In the genomic region with DNA sequence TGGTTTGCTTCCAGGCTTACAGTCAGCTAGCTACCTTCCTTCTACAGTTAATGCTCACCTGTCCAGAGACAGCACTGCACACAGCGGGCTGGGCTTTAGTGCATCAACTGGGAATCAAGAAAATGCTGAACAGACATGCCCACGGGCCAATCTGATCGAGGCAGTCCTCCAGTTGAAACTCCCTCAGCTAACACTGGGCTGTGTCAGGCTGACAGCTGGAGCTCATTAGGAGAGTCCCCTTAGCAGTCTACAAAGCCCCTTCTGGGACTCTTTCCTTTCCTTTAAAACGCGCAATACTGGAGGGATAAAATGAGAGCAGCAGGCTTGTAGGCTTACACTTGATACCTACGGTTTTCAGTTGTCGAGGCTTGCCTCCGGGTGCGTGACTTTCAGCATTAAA, we compare ENCODE assay signal across 11 mouse cellular contexts. TPM values are rescaled to one million over a fixed set of nuclear protein-coding genes. Genes with fewer than 3 reads are reported as not detected.
A peak's percentile ranks its signal among the peaks of the same experiment; 100 is the strongest.
DNase-seq lines count a peak whose midpoint lies in the region; ATAC-seq and TF ChIP-seq lines count a peak whose summit lies in the region.
"Had no signal": no experiment of that assay in that cellular context is flagged by ENCODE, and none has a peak within 500 bp of the region (broad histone marks: within the 10 kb centered on the region; RNA-seq: fewer than 3 reads in every experiment).

No protein-coding gene starts in this region.

- H3K27ac ChIP-seq in hindbrain, embryonic 10.5 days, result no peak overlapping the region
- H3K27ac ChIP-seq in hindbrain, postnatal 0 days, result no peak overlapping the region
- peak overlapping the region; percentile 44; the same call in 1 of the 2 replicates for H3K27ac ChIP-seq in embryonic facial prominence, embryonic 10.5 days (replicated peaks)
- peak overlapping the region; percentile 86 for H3K27ac ChIP-seq in limb, embryonic 12.5 days
- no peak overlapping the region for H3K27ac ChIP-seq in thymus, adult 2 months (ENCODE audit: control insufficient read depth, insufficient read depth, low read length)
- H3K27ac ChIP-seq: liver, embryonic 12.5 days had no signal

- no peaks in the 10 kb centered on the region for H3K36me3 ChIP-seq in hindbrain, embryonic 10.5 days
- H3K36me3 ChIP-seq in hindbrain, postnatal 0 days (ENCODE audit: insufficient read depth, low read length), result no peaks in the 10 kb centered on the region
- no peaks in the 10 kb centered on the region for H3K36me3 ChIP-seq in embryonic facial prominence, embryonic 10.5 days (replicated peaks)
- no peaks in the 10 kb centered on the region for H3K36me3 ChIP-seq in limb, embryonic 12.5 days
- H3K36me3 ChIP-seq in thymus, adult 2 months (ENCODE audit: control insufficient read depth, insufficient read depth, low read length), result no peaks in the 10 kb centered on the region
- H3K36me3 ChIP-seq: liver, embryonic 12.5 days had no signal

- no peaks in the 10 kb centered on the region for H3K9me3 ChIP-seq in hindbrain, embryonic 10.5 days
- no peaks in the 10 kb centered on the region for H3K9me3 ChIP-seq in hindbrain, postnatal 0 days (ENCODE audit: low read length)
- H3K9me3 ChIP-seq in embryonic facial prominence, embryonic 10.5 days, result no peaks in the 10 kb centered on the region
- no peaks in the 10 kb centered on the region for H3K9me3 ChIP-seq in limb, embryonic 12.5 days
- H3K9me3 ChIP-seq: liver, embryonic 12.5 days had no signal

- no peak for TF ChIP-seq POLR2A in thymus, adult 2 months (IDR thresholded peaks at IDR 0.05; ENCODE audit: control insufficient read depth, extremely low read depth, insufficient read depth, low read length, poor library complexity)

- 57% methylated on average over 9 of the region's 9 CpGs for WGBS in hindbrain, embryonic 10.5 days
- WGBS in hindbrain, postnatal 0 days, result 55% methylated on average over 9 of the region's 9 CpGs
- 29% methylated on average over 9 of the region's 9 CpGs for WGBS in embryonic facial prominence, embryonic 10.5 days
- 7% methylated on average over 9 of the region's 9 CpGs for WGBS in limb, embryonic 12.5 days
- WGBS in thymus, adult 2 months, result 92% methylated on average over 9 of the region's 9 CpGs

- no peaks in the 10 kb centered on the region for H3K4me1 ChIP-seq in hindbrain, embryonic 10.5 days (replicated peaks)
- H3K4me1 ChIP-seq in hindbrain, postnatal 0 days (ENCODE audit: insufficient read depth, low read length), result no peaks in the 10 kb centered on the region
- H3K4me1 ChIP-seq in embryonic facial prominence, embryonic 10.5 days, result peaks cover 15% of the 10 kb centered on the region
- H3K4me1 ChIP-seq in limb, embryonic 12.5 days (replicated peaks), result peaks cover 18% of the 10 kb centered on the region
- H3K4me1 ChIP-seq in thymus, adult 2 months (replicated peaks; ENCODE audit: control insufficient read depth, insufficient read depth, low read length), result no peaks in the 10 kb centered on the region
- H3K4me1 ChIP-seq: liver, embryonic 12.5 days had no signal

- no peak overlapping the region for H3K9ac ChIP-seq in hindbrain, postnatal 0 days (replicated peaks; ENCODE audit: low read length)
- 0 out of 2 replicates have a peak overlapping the region, but pooled peaks have one; percentile 27 for H3K9ac ChIP-seq in limb, embryonic 12.5 days (replicated peaks)
- H3K9ac ChIP-seq: liver, embryonic 12.5 days had no signal

- no peaks in the 10 kb centered on the region for H3K27me3 ChIP-seq in hindbrain, embryonic 10.5 days (ENCODE audit: insufficient read depth, poor library complexity, severe bottlenecking)
- no peaks in the 10 kb centered on the region for H3K27me3 ChIP-seq in hindbrain, postnatal 0 days (ENCODE audit: insufficient read depth, low read length)
- H3K27me3 ChIP-seq in embryonic facial prominence, embryonic 10.5 days (replicated peaks; ENCODE audit: low read depth, poor library complexity, severe bottlenecking), result no peaks in the 10 kb centered on the region
- H3K27me3 ChIP-seq in limb, embryonic 12.5 days, result no peaks in the 10 kb centered on the region
- no peaks in the 10 kb centered on the region for H3K27me3 ChIP-seq in thymus, adult 2 months (ENCODE audit: control insufficient read depth, insufficient read depth, low read length)
- H3K27me3 ChIP-seq: liver, embryonic 12.5 days had no signal

- H3K4me3 ChIP-seq in hindbrain, embryonic 10.5 days, result no peak overlapping the region
- H3K4me3 ChIP-seq in hindbrain, postnatal 0 days (ENCODE audit: low read length), result no peak overlapping the region
- no peak overlapping the region for H3K4me3 ChIP-seq in embryonic facial prominence, embryonic 10.5 days
- peak overlapping the region; percentile 18; the same call in 1 of the 2 replicates for H3K4me3 ChIP-seq in limb, embryonic 12.5 days (replicated peaks)
- no peak overlapping the region for H3K4me3 ChIP-seq in thymus, adult 2 months (ENCODE audit: control insufficient read depth, insufficient read depth, low read length)
- H3K4me3 ChIP-seq: liver, embryonic 12.5 days had no signal

- peak; percentile 22 for DNase-seq in hindbrain, embryonic 10.5 days (ENCODE audit: low spot score)
- DNase-seq in hindbrain, postnatal 0 days (ENCODE audit: low spot score), result no peak
- peak; percentile 66 for DNase-seq in embryo, embryonic 10 days (ENCODE audit: low spot score)
- DNase-seq in embryonic facial prominence, embryonic 10.5 days (ENCODE audit: low spot score), result peak; percentile 76
- DNase-seq in right cerebral cortex, postnatal 10 days (ENCODE audit: low spot score in 2 of 2), result no peak
- DNase-seq in thymus, adult 2 months, result no peak
- DNase-seq: cerebellum, adult 18-20 months; right cerebral cortex, postnatal 14 days; thymus, postnatal 36 days had no signal

- H3K4me2 ChIP-seq in hindbrain, postnatal 0 days (ENCODE audit: low read depth, low read length), result no peak overlapping the region
- H3K4me2 ChIP-seq in limb, embryonic 12.5 days, result peak overlapping the region; percentile 46
- H3K4me2 ChIP-seq: liver, embryonic 12.5 days had no signal

- no peak for ATAC-seq in hindbrain, postnatal 0 days
- ATAC-seq in limb, embryonic 12.5 days (ENCODE audit: insufficient number of reproducible peaks, insufficient read depth, low FRiP score, low TSS enrichment, low read depth), result peak; percentile 92
- ATAC-seq: liver, embryonic 12.5 days had no signal

- TF ChIP-seq CTCF in hindbrain, postnatal 0 days (IDR thresholded peaks at IDR 0.05; ENCODE audit: low read depth), result no peak
- no peak for TF ChIP-seq CTCF in thymus, adult 2 months (IDR thresholded peaks at IDR 0.05; ENCODE audit: borderline replicate concordance, control insufficient read depth, extremely low read depth, insufficient read depth, low read length, poor library complexity)

RNA-seq across cellular contexts. Expression of a gene that starts 53.9 kb away (rescaled TPM):
- polyA plus RNA-seq in hindbrain, embryonic 10.5 days (2016; fragmentation: Nextera tagmentation; extraction: Ambion mirVana), result 8.6 and 8.8 TPM in 2 replicates
- total RNA-seq in hindbrain, postnatal 0 days (2014; rRNA removed), result 36.9 and 41.5 TPM in 2 replicates
- 20.1 and 20.3 TPM in 2 replicates for polyA plus RNA-seq in hindbrain, postnatal 0 days (2015; fragmentation: Nextera tagmentation; extraction: Ambion mirVana)
- 9.4 and 10.3 TPM in 2 replicates for polyA plus RNA-seq in embryonic facial prominence, embryonic 10.5 days (2016; fragmentation: Nextera tagmentation; extraction: Ambion mirVana)
- polyA plus RNA-seq in limb, embryonic 12.5 days (2016; fragmentation: Nextera tagmentation; extraction: Ambion mirVana), result 12.9 and 13.2 TPM in 2 replicates
- 34.9 and 47.5 TPM in 2 replicates for polyA plus RNA-seq in thymus, adult 2 months (2012; rRNA removed)

Comparison
In these comparisons a context has a peak if more than half of its experiments do, and no peak if none do; other contexts are left out.
1. DNase-seq: peak in hindbrain, embryonic 10.5 days (single experiment), embryo, embryonic 10 days (single experiment) and embryonic facial prominence, embryonic 10.5 days (single experiment); none in hindbrain, postnatal 0 days (single experiment), right cerebral cortex, postnatal 10 days (0 of 2) and thymus, adult 2 months (single experiment).
2. H3K27ac ChIP-seq: peak in embryonic facial prominence, embryonic 10.5 days (single experiment) and limb, embryonic 12.5 days (single experiment); none in hindbrain, embryonic 10.5 days (single experiment), hindbrain, postnatal 0 days (single experiment) and thymus, adult 2 months (single experiment).